Mouse (Mus musculus) lung, embryonic 14.5 days (tissue): ENCODE results near the gene 4933428G20Rik. TPM values are rescaled to one million over a fixed set of nuclear protein-coding genes. Genes with fewer than 3 reads are reported as not detected.

ENCODE experiments used
- ATAC-seq: fragments of 200-750 bp; cut with Nextera tagmentation; 2 replicates; pipeline ENCODE4 v1.8.0; 2017; ENCODE audit warnings: mild to moderate bottlenecking, moderate TSS enrichment, moderate library complexity; ENCODE audit not compliant: insufficient read depth
- DNase-seq: peaks from one replicate; pipeline ENCODE4 v3.0.0-alpha.2; 2015
- H3K27ac ChIP-seq: fragments of 300-500 bp; sonication (generic); 2 replicates; pipeline ENCODE4 v1.5.1; 2014; ENCODE audit warnings: low read depth, mild to moderate bottlenecking, moderate library complexity
- H3K27me3 ChIP-seq: fragments of 300-500 bp; sonication (generic); 2 replicates; pipeline ENCODE4 v1.6.1; 2014; ENCODE audit warnings: low read length, control low read depth; ENCODE audit not compliant: insufficient read depth
- H3K36me3 ChIP-seq: fragments of 300-500 bp; sonication (generic); 2 replicates; pipeline ENCODE4 v1.6.1; 2014; ENCODE audit warnings: control low read depth; ENCODE audit not compliant: insufficient read depth
- H3K4me1 ChIP-seq: fragments of 300-500 bp; sonication (generic); 2 replicates; pipeline ENCODE4 v1.6.1; 2014; ENCODE audit warnings: antibody characterized with exemption, control low read depth; ENCODE audit not compliant: insufficient read depth
- H3K4me2 ChIP-seq: fragments of 300-500 bp; sonication (generic); 2 replicates; pipeline ENCODE4 v1.6.1; 2014; ENCODE audit warnings: mild to moderate bottlenecking
- H3K4me3 ChIP-seq: fragments of 300-500 bp; sonication (generic); 2 replicates; pipeline ENCODE4 v1.5.1; 2014; ENCODE audit warnings: low read depth, low read length
- H3K9ac ChIP-seq: fragments of 300-500 bp; sonication (generic); 2 replicates; pipeline ENCODE4 v1.6.1; 2014
- H3K9me3 ChIP-seq: fragments of 300-500 bp; sonication (generic); 2 replicates; pipeline ENCODE4 v1.6.1; 2016; ENCODE audit warnings: low read depth, low read length, control low read depth
- CTCF ChIP-seq: IDR thresholded peaks from 2 replicates; pipeline ENCODE4 v1.5.1; 2016; ENCODE audit warnings: antibody characterized with exemption, low read depth
- WGBS: fragments of 180-500 bp; shearing (Covaris S2); extraction: QIAGEN DNeasy Blood & Tissue Kit; methylation state at CpG from one replicate; pipeline ENCODE4 v1.1.7; 2014; 5-methylcytosine and 5-hydroxymethylcytosine counted together
- polyA plus RNA-seq: library from polyadenylated mRNA; unstranded; fragments of >200 nt; fragmentation: Nextera tagmentation; extraction: Ambion mirVana; gene quantifications from 2 replicates; pipeline ENCODE4 v1.2.1, GENCODE M21; 2014

Gene 4933428G20Rik
- polyA plus RNA-seq, 1 experiment from 2014 or later, result 0.13 TPM

GRCm38 (mm10) chr11:97532950-97533582 lies 32.9 kb upstream of the 4933428G20Rik start:
- Histone ChIP-seq H3K9me3 (no peaks in the 10 kb centered on the region), H3K4me3 (peak overlapping the region; percentile 35), H3K4me2 (peak overlapping the region; percentile 54), H3K4me1 (peaks cover 8% of the 10 kb centered on the region), H3K27ac (no peak overlapping the region), H3K9ac (no peak overlapping the region), H3K27me3 (peaks cover 63% of the 10 kb centered on the region), H3K36me3 (no peaks in the 10 kb centered on the region)
- peak; percentile 44; the same call in 1 of the 2 replicates for ATAC-seq
- peak; percentile 56 for DNase-seq
- no peak for TF ChIP-seq CTCF
- 2% methylated on average over 20 of the region's 20 CpGs for WGBS

- Histone ChIP-seq H3K27me3 (peaks cover 56% of the 10 kb centered on the region), H3K36me3 (no peaks in the 10 kb centered on the region), H3K27ac (no peak overlapping the region), H3K4me2 (peak overlapping the region; percentile 74), H3K9me3 (no peaks in the 10 kb centered on the region), H3K4me3 (peak overlapping the region; percentile 35), H3K9ac (no peak overlapping the region), H3K4me1 (peaks cover 8% of the 10 kb centered on the region)
- TF ChIP-seq CTCF, result no peak
- DNase-seq (no peak), ATAC-seq (no peak)
- WGBS, result 9% methylated on average over 8 of the region's 8 CpGs
These were observed 32.2 kb upstream of the 4933428G20Rik start for GRCm38 (mm10) chr11:97532354-97532753.

GRCm38 (mm10) chr11:97531381-97532260 lies 31.5 kb upstream of the 4933428G20Rik start:
- Histone ChIP-seq H3K9me3 (no peaks in the 10 kb centered on the region), H3K27me3 (peaks cover 48% of the 10 kb centered on the region), H3K36me3 (no peaks in the 10 kb centered on the region), H3K4me2 (peak overlapping the region; percentile 74), H3K4me3 (peak overlapping the region; percentile 35), H3K4me1 (peaks cover 4% of the 10 kb centered on the region; the same call in 1 of the 2 replicates), H3K27ac (no peak overlapping the region), H3K9ac (no peak overlapping the region)
- peak; percentile 95 for DNase-seq
- WGBS, result 7% methylated on average over 46 of the region's 46 CpGs
- peak; percentile 60 for ATAC-seq
- TF ChIP-seq CTCF, result peak; percentile 85

GRCm38 (mm10) chr11:97530961-97531360 lies 30.8 kb upstream of the 4933428G20Rik start:
- ATAC-seq, result no peak
- H3K27me3 ChIP-seq, result peaks cover 42% of the 10 kb centered on the region

GRCm38 (mm10) chr11:97530069-97530468 lies 29.9 kb upstream of the 4933428G20Rik start:
- DNase-seq (no peak), ATAC-seq (no peak)
- WGBS, result 90% methylated on average over 6 of the region's 6 CpGs
- Histone ChIP-seq H3K4me1 (peaks cover 4% of the 10 kb centered on the region; the same call in 1 of the 2 replicates), H3K9ac (no peak overlapping the region), H3K27ac (no peak overlapping the region), H3K4me3 (no peak overlapping the region), H3K9me3 (no peaks in the 10 kb centered on the region), H3K36me3 (no peaks in the 10 kb centered on the region), H3K4me2 (no peak overlapping the region), H3K27me3 (peaks cover 33% of the 10 kb centered on the region)
- TF ChIP-seq CTCF, result no peak

More at GRCm38 (mm10) chr11:97530961-97531360, 30.8 kb upstream of the 4933428G20Rik start:
- Histone ChIP-seq H3K4me2 (no peak overlapping the region), H3K36me3 (no peaks in the 10 kb centered on the region), H3K9ac (no peak overlapping the region), H3K27ac (no peak overlapping the region), H3K4me3 (no peak overlapping the region), H3K9me3 (no peaks in the 10 kb centered on the region), H3K4me1 (peaks cover 4% of the 10 kb centered on the region; the same call in 1 of the 2 replicates)
- no peak for DNase-seq
- TF ChIP-seq CTCF, result no peak
- 60% methylated on average over 5 of the region's 5 CpGs for WGBS

GRCm38 (mm10) chr11:97528282-97528808 lies 28.2 kb upstream of the 4933428G20Rik start:
- DNase-seq, result no peak
- Histone ChIP-seq H3K27me3 (peaks cover 16% of the 10 kb centered on the region), H3K36me3 (no peaks in the 10 kb centered on the region), H3K4me1 (peaks cover 10% of the 10 kb centered on the region), H3K9me3 (no peaks in the 10 kb centered on the region), H3K27ac (no peak overlapping the region), H3K4me3 (no peak overlapping the region), H3K9ac (no peak overlapping the region), H3K4me2 (no peak overlapping the region)
- no peak for TF ChIP-seq CTCF
- no peak for ATAC-seq
- WGBS, result 69% methylated on average over 18 of the region's 18 CpGs

- TF ChIP-seq CTCF, result no peak
- Histone ChIP-seq H3K27ac (no peak overlapping the region), H3K9ac (no peak overlapping the region), H3K27me3 (no peaks in the 10 kb centered on the region), H3K4me2 (no peak overlapping the region), H3K4me3 (no peak overlapping the region), H3K36me3 (no peaks in the 10 kb centered on the region), H3K4me1 (peaks cover 6% of the 10 kb centered on the region), H3K9me3 (no peaks in the 10 kb centered on the region)
- 71% methylated on average over 6 of the region's 6 CpGs for WGBS
- DNase-seq (no peak), ATAC-seq (no peak)
These were observed 25.2 kb upstream of the 4933428G20Rik start for GRCm38 (mm10) chr11:97525313-97525712.
